Mouse (Mus musculus) right cerebral cortex, adult 2 months (tissue): Measurements from ENCODE around the gene Fzr1.
A peak's percentile ranks its signal among the peaks of the same experiment; 100 is the strongest.

Experiments used
- DNase-seq, 2 experiments: peaks; one replicate each; pipeline ENCODE4 v3.0.0; 2021 to 2022; ENCODE audit warnings: low spot score in 2 of 2

The Fzr1 gene

DNA sequence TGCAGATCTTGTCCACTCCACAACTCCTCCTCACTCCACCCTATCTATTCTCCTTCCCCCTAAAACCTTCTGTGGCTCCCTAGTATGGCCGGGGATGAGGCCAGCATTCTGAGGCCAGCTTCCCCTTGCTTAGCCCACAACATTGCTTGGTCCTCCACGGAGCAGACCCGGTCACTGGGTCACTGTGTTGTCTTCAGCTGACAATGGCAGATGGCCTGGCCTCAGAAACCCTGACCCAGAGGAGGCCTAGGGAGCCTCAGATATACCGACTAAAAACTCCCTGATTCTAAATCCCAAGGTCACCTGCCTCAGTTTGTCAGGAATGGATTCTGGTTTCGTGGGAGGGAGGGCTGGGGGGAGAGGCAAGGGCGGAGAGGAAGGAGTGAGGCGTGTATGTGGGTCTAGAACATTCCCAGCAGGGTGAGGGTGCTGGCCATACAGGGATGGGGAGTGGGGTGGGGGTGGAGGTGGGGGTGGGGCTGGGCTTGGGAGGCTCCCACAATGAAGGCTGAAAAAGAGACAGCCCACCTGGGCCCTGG is 24.0 kb upstream of the Fzr1 start:
- no peak for DNase-seq

DNA sequence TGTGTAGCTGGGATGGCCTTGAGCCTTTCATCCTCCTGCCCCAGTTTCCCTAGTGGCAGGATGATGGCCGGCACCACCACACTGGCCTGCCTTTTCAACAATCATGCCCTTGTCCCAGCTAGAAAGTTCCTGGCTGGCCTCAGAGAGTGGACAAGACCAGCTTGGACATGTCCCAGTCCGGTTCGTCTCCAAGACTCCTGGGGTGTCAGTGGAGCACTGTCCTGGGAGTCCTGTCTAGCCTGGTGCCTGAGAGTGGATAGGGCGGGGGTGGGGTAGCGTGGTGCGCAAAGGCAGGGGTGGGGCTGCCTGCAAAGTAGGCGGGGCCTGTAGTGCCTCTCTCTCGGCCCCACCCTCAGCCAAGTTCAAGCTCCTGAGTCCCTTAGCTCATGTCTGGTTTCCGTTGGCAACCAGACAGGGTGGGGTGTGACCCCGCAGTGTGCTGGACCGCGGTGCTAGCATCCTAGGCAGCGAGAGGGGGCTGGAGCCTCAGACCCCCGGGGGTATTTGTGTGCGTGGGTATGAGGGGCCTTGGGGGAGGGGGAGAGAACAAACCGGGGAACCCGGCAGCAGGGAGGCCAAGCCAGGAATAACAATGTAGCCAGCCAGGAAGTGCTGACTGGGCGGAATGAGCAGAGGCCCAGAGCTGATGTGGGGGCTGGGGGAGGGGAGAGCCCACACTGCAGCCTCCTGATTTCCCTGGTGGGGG is 23.4 kb upstream of the Fzr1 start:
- no peak for DNase-seq

DNA sequence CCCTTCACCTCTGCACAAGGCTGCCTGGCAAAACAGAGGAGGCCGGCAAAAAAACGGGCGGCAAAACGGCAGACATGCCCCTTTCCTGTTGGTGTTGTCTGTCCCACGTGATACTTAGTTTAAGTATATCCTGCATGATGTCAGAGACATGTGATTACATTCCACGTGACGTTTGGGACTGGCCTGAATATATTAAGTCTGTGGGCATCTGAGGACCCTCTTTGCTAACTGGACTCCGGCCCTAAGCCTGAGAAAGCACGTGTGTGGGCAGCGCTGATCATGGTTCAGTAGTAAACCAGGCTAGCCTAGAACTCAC is 22.8 kb upstream of the Fzr1 start:
- no peak for DNase-seq

DNA sequence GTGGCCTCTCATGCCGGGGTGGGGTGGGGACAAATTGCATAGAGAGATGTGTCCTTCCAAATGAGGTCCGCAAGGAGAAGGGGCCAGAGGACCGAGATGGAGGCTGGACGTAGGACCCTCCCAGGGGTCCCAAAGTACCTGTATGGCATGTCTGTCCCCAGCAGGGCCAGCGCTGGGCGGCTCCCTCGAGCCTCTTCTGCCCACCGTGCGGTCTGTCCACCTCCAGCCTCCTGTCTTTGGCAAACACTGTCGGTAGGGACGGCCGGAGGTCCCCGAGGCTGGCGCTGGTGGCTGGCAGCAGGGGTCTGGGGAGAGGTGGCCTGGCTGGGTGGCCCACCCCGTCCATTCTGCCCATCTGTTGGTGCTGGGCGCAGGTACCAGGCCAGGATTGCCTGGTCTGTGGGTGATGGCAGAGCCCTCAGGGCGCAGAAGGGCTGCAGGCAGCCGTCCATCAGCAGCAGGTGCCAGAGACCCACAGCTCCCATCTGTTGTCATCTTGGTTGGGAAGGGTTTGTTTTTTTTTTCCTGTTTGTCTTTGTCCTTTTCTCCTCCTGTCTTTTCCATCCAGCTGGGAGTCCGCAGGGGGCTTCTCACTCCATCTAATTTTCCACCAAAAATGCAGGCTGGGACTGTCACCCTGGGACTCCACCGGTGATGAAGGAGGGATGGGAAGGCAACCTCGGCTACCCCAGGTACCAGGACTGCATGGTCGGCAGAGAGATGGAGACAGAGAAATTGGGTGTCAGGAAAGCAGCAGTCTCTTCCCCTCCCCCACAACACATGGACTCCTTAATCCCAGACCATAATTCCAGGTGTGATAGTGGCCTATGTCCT is 22.3 kb upstream of the Fzr1 start:
- no peak for DNase-seq

DNA sequence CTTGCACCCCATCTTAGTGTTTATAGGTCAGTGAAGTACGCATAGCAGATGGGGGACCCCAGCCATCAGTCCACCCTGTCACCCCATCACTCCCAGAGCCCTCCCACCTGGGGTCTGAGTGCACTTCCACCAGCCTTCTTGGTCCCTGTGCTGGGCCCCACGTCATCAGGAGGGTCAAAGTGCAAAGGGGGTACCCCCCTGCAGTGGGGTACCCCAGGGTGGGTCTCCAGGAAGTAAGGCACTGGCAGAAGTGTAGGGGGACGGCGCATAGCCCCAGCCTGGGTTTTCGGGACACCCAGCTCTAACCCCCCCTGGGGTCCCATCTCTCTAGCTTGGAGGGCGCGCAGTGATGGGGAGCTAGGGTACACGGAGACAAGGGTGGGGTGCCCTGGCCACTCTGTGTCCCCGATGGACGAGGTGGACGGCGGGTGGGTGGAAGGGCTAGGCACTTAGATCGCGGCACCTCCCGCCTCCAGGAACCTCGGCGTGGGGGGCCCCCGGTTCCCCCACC is 21.5 kb upstream of the Fzr1 start:
- DNase-seq = no peak

DNA sequence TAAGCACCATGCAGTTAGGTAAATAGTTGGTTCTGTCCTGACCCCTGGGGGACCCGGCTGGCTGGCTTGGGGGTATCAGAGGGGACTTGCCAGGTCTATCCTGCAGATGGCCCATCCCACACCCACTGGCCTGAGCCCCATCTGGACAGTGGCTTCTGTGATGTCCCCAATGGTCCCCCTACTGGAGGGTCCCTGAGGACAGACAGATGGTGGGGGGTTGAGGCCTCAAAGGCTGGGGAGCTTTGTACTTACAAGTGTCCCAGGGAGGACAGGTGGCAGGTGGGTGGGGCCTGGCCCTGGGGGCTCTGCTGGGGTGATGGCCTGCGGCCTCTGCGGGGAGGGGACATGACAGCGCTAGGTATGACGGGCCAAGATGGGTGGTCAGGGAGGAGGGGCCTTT is 21.0 kb upstream of the Fzr1 start:
- DNase-seq = no peak

DNA sequence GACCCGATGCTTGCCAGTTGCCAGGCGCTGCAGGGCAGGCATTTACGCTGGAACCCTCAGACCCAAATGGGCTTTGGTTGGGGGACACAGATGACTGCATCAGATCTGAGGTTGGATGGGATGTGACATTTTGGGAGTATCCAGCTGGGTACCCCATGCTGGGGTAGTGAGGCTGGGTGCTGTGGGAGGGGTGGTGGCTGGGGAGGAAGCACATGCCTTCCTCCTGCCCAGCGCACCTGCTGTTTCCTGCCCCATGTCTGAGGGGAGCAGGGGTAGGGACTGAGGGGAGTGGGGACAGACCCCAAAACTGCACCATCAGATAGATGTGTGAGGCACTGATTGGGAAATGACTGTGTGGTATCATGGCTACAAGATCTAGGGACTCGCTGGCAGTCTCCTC is 18.4 kb upstream of the Fzr1 start:
- no peak for DNase-seq

DNA sequence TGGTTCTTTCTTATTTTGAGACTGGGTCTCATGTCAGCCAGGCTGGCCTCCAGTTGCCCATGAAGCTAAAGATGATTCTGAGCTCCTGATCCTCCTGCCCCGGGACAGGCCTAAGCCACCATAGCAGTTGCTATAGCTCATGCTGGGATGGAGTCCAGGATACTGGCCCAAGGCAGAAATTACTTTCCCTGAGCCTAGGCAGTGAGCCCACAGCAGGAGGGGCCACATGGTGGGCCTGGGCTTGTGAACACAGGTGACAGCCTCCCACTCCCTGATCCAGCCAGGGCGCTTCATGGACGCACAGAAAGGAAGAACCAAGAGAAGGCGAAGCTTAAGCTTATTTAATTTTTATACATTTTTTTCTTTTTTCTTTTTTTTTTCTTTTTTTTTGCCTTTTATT is 17.5 kb upstream of the Fzr1 start:
- no peak for DNase-seq

DNA sequence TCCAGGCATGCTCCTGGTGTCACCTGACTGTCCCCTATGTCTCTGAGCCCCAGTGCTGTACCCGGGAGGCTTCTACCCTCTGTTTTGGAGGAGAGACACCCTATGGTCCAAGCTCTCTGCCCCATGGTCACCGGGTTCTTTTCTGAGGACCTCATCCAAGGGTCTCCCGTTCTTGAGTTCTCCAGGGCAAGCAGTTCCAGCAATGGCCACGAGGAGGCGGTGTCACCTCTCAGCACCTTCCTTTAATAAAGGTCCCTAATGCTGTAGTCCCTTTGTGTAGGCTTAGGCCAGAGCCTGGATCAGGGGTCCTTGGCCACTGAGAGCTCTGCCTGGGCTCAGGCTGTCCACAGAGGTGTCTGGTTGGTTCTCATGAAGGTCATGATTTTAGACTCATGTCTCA is 16.8 kb upstream of the Fzr1 start:
- peak; percentile 61 for DNase-seq

DNA sequence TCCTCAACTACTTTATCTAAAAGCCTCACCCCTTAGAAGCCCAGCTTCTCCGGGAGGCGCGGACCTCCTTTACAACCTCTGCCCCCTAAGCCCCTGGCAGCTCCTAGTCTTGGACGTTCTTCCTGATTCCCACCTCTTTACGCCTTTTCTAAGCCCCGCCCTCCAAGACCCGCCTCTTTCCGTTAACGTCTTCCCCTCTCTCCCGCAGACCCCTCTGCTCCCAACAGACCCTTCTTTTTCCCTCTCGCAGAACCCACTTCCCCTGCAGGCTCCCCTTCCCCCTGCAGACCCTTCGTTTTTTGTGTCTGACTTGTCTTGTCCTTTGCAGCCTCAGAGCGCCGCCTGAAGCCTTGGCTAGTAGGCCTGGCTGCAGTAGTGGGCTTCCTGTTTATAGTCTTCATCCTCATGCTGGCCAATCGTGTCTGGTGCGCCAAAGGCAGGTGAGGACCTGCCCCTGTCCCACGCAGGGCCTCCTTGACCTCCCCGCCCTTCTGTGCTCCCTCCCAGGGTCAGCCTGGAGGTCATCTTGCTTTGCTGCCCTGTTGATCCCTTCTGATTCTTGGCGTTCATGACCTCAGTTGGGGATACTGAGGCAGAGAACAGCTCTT is 15.2 kb upstream of the Fzr1 start:
- no peak for DNase-seq

DNA sequence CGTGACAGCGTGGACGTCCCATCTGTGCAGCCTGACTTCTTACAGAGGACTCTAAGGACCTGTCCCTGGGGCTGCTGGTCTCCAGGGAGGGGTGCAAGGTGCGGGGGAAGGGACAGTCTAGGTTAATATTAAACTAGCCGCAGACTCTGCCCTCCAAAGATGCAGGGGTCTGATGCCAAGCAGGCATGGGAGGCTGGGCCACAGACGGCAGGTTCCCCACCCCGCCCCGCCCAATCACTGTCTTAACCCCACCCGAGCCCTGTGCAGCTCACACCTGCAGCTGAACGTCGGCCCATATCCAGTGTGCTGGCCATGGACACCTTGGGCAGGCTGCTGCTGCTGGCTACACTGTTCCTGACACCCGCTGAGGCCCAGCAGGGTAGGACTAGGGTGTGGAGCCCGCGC is 14.5 kb upstream of the Fzr1 start, which contains the start of gene Smim24:
TSS of gene Smim24 (plus strand) at position 271 of the 405 bp plus-strand sequence.
- no peak for DNase-seq

DNA sequence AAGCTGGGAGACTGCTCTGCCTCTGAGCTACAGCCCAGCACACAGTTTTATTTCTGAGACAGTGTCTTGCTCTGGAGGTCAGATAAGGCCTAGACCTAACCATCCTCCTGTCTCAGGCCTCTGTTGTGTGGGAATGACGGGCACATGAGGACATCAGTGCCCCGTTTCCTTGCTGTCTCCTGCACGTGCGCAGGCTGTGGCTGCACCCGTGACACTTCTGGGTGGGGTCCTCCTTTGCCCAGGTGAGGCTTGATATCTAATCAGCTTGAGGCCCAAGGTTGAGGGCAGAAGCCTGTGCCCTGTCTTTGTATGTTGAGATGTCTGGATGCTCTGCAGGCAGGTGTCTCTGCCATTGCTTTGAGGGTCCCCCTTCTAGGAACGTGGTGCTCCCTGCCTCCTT is 14.0 kb upstream of the Fzr1 start:
- no peak for DNase-seq

DNA sequence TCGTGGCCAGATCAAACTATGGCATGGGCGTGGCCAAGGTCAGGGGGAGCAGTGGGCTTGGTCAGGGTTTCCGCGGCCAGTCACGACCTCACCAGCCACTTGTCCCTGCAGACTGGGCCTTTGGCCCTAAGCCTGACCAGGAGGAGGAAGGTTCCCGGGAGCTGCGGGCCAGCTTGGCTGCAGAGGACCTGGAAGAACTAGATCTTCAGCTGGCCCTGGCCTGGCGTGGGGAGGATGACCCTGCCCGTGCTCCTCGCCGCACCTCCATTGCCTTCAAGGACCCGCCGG is 12.3 kb upstream of the Fzr1 start:
- DNase-seq = no peak

DNA sequence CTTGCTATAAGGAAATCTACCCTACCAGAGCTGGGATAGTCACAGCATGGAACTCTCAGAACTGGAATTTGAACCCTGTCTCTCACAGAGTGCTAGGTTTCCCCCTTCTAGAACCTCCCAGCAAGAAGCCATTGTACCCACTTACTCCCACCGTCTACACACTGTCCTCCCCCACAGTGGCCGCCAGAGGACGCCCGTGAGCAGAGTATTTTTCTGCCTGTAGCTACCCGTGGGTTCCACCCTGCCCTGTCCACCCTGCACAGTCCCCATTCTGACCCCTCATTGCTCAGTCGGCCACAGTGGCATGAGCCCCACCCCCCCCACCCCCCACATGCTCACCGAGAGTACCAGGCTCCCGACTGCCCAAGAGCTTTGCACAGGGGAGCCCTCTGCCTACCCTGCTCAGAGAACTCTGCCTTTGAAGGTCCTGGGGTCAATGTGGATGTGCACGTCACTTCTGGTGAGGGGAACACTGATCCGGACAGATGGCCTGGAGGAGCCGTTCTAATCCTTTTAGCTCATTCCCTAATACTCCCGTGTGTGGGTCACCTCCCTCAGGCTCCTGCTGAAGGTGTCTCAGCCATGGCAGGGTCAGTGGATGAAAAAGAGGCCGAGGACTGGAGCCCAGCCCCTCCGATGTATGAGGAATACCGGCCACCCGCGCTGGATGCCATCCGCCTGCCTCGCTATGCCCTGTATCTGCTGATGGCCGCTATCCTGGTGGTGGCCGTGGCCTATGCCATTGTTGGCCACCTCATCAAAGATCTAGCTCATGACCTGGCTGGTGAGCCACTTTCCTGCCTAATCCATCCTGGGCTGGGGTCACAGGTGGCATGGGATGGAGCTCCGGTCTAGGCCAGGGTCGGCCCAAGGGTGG is 11.7 kb upstream of the Fzr1 start:
- peak; percentile 71 to 78 for DNase-seq

DNA sequence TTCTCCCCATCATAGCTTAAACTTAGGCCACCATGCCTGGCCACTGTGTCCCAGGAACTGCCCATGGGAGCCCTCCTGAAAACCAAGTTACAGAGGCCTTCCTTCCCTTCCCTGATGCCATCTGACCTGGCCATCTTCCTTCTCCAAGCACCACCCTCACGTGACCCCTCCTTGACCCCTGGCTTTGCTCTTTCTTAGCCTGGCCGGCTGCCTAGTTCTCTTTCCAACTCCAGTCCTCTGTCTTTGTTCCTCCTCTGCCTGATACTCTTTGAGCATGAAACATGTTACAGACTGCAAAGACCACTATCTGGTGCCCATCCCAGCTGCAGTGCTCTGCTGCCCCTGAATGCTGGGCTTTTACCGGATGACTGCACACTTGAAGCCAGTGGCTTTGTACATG is 11.1 kb upstream of the Fzr1 start:
- DNase-seq = no peak

DNA sequence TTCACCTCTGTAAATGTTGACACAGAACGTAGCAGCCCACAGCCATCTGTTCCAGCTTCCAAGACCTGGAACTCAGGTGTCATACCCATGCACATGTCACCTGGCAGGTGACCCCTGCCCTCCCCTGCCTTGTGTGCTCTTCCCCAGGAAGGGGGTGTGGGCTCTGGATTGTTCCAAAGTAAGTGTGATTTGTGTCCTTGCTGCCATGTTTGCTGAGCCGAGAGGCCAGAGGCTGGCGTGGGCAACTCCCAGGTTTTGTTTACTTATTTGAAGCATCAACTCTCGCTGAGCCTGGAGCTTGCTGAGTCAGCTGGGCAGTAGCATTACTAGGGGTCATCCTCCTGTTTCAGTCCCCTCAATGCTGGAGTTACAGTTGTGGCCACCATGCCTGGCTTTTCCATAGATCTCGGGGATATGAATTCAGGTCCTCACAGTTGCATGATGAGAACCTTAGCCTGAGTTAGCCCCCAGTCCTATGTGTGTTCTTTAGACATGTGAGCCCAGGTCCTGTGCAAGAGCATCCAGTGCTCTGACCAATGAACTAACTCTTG is 10.3 kb upstream of the Fzr1 start, which contains the start of gene Gm48552:
TSS of gene Gm48552 (plus strand) at position 501 of the 551 bp plus-strand sequence.
- no peak for DNase-seq

DNA sequence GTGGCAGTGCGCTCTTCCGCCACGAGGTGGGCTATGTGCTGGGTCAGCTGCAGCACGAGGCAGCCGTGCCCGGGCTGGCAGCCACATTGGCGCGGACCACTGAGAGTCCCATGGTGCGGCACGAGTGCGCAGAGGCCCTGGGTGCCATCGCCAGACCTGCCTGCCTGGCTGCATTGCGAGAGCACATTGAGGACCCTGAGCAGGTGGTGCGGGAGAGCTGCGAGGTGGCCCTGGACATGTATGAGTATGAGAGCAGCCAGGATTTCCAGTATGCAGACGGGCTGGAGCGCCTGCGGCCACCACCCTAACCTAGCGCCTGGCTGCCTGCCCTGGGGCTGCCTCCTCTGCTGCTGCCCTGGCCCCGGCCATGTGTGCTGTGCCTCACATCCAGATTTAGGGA is 9.4 kb upstream of the Fzr1 start:
- no peak for DNase-seq

DNA sequence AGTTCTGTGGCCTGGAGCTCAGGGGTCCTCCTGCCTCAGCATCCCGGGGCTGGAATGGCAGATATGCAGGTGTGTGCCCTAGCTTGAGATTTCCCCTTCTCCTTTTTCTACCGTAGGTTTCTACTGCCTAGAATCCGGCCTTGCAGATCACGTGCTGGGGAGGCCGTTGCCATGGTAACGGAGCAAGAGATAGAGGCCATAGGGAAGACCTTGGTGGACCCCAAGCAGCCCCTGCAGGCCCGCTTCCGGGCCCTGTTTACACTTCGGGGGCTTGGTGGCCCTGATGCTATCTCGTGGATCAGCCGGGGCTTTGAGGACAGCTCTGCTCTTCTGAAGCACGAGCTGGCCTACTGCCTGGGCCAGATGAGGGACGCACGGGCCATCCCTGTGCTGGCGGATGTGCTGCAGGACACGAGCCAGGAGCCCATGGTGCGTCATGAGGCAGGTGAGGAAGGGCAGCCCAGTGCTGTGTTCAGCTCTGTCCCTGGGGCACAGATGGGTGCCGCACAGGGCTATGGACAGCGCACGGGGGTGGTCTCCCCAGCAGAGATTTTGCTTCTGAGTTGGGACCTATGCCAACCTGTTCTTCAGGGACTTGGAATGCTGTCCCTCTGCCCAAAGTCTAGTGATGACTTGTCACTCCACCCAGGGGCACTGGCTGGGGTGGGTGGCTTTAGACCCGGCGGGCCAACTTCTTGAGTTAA is 7.4 kb upstream of the Fzr1 start:
- DNase-seq = no peak

DNA sequence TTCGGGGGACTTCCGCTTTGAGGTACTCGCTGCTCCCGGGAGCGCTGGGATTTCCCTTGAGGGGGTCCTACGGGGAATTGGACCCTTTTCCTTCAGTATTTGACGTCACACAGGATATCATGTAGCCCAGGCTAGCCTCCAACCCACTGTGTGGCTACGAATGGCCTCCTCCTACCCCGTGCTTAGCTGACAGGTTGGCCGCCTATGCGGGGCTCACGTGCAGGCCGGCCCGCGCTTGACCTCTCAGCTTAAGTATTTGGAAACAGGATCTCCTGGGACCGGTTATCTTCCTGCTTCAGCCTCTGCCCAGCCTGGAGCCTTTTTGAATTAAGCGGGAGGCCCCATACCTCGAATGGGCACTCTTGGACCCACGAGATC is 6.3 kb upstream of the Fzr1 start:
- DNase-seq = no peak

DNA sequence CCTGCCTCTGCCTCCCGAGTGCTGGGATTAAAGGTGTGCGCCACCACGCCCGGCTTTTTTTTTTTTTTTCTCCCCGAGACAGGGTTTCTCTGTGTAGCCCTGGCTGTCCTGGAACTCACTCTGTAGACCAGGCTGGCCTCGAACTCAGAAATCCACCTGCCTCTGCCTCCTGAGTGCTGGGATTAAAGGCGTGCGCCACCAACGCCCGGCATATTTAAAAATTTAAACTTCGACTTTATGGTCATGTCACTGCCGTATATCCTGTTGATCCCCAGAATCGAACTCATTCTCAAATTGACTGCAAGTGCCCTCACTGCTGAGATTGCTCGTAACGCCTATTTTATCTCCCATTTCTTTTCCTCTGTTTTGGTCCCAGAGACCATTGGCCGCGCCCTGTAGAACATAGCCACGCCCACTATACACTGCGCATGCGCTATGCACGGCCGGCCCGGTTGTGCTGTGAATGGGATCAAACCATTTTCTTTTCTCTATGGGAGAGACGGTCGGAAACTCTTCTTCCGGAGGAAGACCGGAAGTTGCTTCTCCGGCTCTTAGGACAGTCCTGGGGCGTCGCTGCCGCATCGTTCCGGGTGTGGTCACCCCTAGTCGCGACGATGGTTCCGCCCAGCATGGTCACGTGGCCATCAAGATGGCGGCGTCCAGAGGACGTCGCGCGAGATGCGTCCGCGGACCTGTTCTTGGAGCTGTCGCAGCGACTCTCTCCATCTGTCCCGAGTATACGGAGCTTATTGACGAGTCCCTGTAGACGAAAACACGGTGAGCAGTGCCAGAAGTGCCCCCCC is 5.7 kb upstream of the Fzr1 start, which contains the start of the genes Dohh and Gm48551:
TSS of gene Dohh (plus strand) at position 627 of the 803 bp plus-strand sequence.
TSS of gene Gm48551 (plus strand) at position 665 of the 803 bp plus-strand sequence.
- DNase-seq = peak; percentile 99
